Mouse (Mus musculus): ENCODE results near the gene Gm3043.
"Not testable (repeated sequence)": the region's sequence is repeated elsewhere in the genome, so short reads cannot be mapped to it uniquely, and the experiment has no call there.

Gene Gm3043

GRCm38 (mm10) chr14:3688483-3688882 lies at the start of gene Gm3043:
Gene Gm3043 (plus strand): TSS chr14:3688783.
- not testable (repeated sequence) for DNase-seq (ENCODE audit: low read depth)

GRCm38 (mm10) chr14:3651730-3652129 lies 36.9 kb upstream of the Gm3043 start, which contains the start of gene Gm3020:
Gene Gm3020 (plus strand): TSS chr14:3652030.
- not testable (repeated sequence) for DNase-seq (ENCODE audit: low read depth)

Measured in naive thymus-derived CD4-positive, alpha-beta T cell, adult 2 months (primary cell).